Comparison of ENCODE assay signal across 24 mouse cellular contexts in the genomic region with DNA sequence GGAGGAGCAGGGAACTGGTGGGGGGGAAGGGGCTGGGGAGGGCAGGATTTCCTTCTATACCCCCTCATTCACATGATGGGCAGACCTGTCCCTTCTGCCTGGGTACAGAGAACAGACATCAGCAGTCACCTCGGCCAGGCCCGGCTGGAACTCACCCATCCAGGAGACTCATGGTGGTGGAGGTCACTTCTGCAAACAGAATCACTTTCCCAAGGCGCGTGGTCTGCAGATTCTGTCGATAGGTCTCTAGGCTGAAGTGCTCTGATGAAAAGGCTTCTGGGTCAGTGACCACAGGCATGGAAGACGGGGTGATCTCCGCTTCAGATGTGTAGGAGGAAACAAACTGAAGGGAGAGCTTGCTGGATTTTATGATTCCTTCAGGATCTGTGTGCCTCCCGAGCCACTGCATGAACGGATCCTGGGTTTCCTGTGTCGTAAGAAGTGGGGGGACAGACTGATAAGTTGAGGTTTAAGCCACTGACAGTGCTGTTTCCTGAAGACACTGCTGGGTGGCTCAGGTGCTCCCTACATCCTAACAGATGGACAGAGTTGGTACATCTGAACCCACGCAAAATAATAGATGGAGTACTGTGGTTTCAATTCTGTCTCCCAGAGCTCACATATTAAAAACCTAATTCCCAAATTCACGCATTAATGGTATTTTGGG.
DNase-seq lines count a peak whose midpoint lies in the region; ATAC-seq lines count a peak whose summit lies in the region.
"Had no signal": no experiment of that assay in that cellular context is flagged by ENCODE, and none has a peak within 500 bp of the region (broad histone marks: within the 10 kb centered on the region; RNA-seq: fewer than 3 reads in every experiment).

No protein-coding gene starts in this region.

- no peaks in the 10 kb centered on the region for H3K9me3 ChIP-seq in liver, embryonic 15.5 days (replicated peaks)
- no peaks in the 10 kb centered on the region for H3K9me3 ChIP-seq in liver, embryonic 11.5 days (ENCODE audit: control insufficient read depth, low read length)
- H3K9me3 ChIP-seq: embryonic facial prominence, embryonic 10.5 days; embryonic facial prominence, embryonic 12.5 days had no signal

- 37% methylated on average over 12 of the region's 12 CpGs for WGBS in liver, embryonic 15.5 days (ENCODE audit: insufficient replicate concordance)
- WGBS in liver, embryonic 11.5 days, result 54% methylated on average over 12 of the region's 12 CpGs

- no peak for DNase-seq in liver, embryonic 11.5 days (ENCODE audit: low spot score)
- no peak for DNase-seq in frontal cortex, postnatal 10 days (ENCODE audit: low spot score in 2 of 2)
- no peak for DNase-seq in right cerebral cortex, postnatal 4 days
- DNase-seq: adrenal gland, adult 2 months; adrenal gland, postnatal 10 days; adrenal gland, postnatal 25 days; cerebellum, adult 11 months; cerebellum, adult 18-20 months; cerebellum, adult 8-10 months; cerebellum, adult 9-11 months; cerebellum, postnatal 14 days; cerebellum, postnatal 36 days had no signal

- ATAC-seq in liver, embryonic 15.5 days (ENCODE audit: insufficient read depth), result no peak
- no peak for ATAC-seq in liver, embryonic 11.5 days (replicated peaks; ENCODE audit: low FRiP score)
- ATAC-seq in common myeloid progenitor, adult 5-6 weeks (replicated peaks; ENCODE audit: low read depth, poor library complexity, severe bottlenecking), result peak; percentile 56
- peak; percentile 71 for ATAC-seq in megakaryocyte, adult 5-6 weeks (ENCODE audit: poor library complexity, severe bottlenecking)
- peak; percentile 38; the same call in 1 of the 2 replicates for ATAC-seq in neutrophil, adult 5-6 weeks (ENCODE audit: extremely low read depth, insufficient number of reproducible peaks, low FRiP score, poor library complexity, severe bottlenecking)
- ATAC-seq in erythroblast, adult 5-6 weeks (replicated peaks; ENCODE audit: low FRiP score, poor library complexity, severe bottlenecking), result no peak
- ATAC-seq: forebrain, embryonic 14.5 days; forebrain, embryonic 16.5 days had no signal

- no peaks in the 10 kb centered on the region for H3K27me3 ChIP-seq in liver, embryonic 15.5 days
- no peaks in the 10 kb centered on the region for H3K27me3 ChIP-seq in liver, embryonic 11.5 days (replicated peaks; ENCODE audit: control insufficient read depth, insufficient read depth, low read length)

- peaks cover 16% of the 10 kb centered on the region for H3K4me1 ChIP-seq in liver, embryonic 15.5 days (replicated peaks)
- peaks cover 4% of the 10 kb centered on the region; the same call in 1 of the 2 replicates for H3K4me1 ChIP-seq in liver, embryonic 11.5 days (replicated peaks; ENCODE audit: control insufficient read depth, insufficient read depth, low read length)

- H3K36me3 ChIP-seq in liver, embryonic 15.5 days (replicated peaks), result no peaks in the 10 kb centered on the region
- no peaks in the 10 kb centered on the region for H3K36me3 ChIP-seq in liver, embryonic 11.5 days (ENCODE audit: control insufficient read depth, insufficient read depth, low read length)
- H3K36me3 ChIP-seq: embryonic facial prominence, embryonic 12.5 days; forebrain, embryonic 12.5 days had no signal

- H3K9ac ChIP-seq in liver, embryonic 15.5 days, result no peak overlapping the region
- no peak overlapping the region for H3K9ac ChIP-seq in liver, embryonic 11.5 days (ENCODE audit: low read depth, low read length)
- H3K9ac ChIP-seq: embryonic facial prominence, embryonic 12.5 days; forebrain, embryonic 12.5 days had no signal

- H3K4me3 ChIP-seq in liver, embryonic 15.5 days (replicated peaks), result no peak overlapping the region
- H3K4me3 ChIP-seq in liver, embryonic 11.5 days (ENCODE audit: low read depth, low read length), result no peak overlapping the region
- H3K4me3 ChIP-seq: embryonic facial prominence, embryonic 10.5 days; embryonic facial prominence, embryonic 12.5 days; erythroblast, embryonic 14.5 days; forebrain, embryonic 10.5 days; forebrain, embryonic 12.5 days had no signal

- H3K27ac ChIP-seq in liver, embryonic 15.5 days (replicated peaks), result no peak overlapping the region
- H3K27ac ChIP-seq in liver, embryonic 11.5 days (ENCODE audit: low read depth, low read length), result no peak overlapping the region
- H3K27ac ChIP-seq: embryonic facial prominence, embryonic 10.5 days; embryonic facial prominence, embryonic 12.5 days; forebrain, embryonic 10.5 days; forebrain, embryonic 12.5 days had no signal

- peak overlapping the region; percentile 0; the same call in 1 of the 2 replicates for H3K4me2 ChIP-seq in liver, embryonic 15.5 days
- no peak overlapping the region for H3K4me2 ChIP-seq in liver, embryonic 11.5 days
- H3K4me2 ChIP-seq: embryonic facial prominence, embryonic 12.5 days; forebrain, embryonic 12.5 days had no signal

Comparison
In these comparisons a context has a peak if more than half of its experiments do, and no peak if none do; other contexts are left out.
1. ATAC-seq: peak in common myeloid progenitor, adult 5-6 weeks (single experiment), megakaryocyte, adult 5-6 weeks (single experiment) and neutrophil, adult 5-6 weeks (single experiment); none in liver, embryonic 15.5 days (single experiment), liver, embryonic 11.5 days (single experiment) and erythroblast, adult 5-6 weeks (single experiment).